Mouse (Mus musculus): ENCODE data around the gene Tmc2.

The Tmc2 gene

DNA sequence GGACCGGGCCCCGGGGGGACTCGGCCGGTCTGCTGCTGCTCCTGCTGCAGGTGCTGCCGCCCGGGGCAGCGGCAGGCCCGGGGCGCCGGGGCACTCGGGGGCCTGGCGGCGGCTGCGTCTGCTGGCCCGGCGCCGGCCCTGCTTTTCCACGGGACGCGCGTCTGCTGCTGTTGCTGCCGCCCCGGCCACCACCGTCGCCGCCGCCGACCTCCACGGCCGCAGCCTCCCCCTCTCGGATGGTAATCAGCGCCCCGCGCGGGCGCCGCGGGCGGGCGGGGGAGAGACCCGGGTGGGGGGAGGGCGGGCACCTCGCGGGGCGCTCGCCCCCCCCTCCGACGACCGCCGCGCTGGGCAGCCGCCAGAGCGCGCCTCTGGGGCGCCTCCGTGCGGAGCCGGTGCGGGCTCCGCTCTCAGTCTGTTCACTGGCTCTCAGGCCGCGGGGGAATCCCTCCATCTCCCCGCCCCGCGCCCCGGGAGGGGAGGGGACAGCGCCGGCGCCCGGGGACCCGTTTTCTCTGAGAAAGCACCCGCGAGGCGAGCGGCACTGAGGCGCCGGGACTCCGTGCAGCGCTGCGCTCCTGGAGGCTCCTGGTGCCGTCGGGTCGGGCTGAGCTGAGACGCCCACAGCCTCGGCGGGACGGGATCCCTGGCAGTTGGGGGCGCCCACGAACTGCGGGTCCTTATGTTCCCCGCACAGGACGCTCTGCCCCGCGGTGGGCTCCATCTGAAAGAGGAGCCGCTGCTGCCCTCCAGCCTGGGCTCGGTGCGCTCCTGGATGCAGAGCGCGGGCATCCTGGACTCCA is 100.5 kb downstream of the Tmc2 start:
- DNase-seq (ENCODE audit: low read depth, low spot score) = no peak

DNA sequence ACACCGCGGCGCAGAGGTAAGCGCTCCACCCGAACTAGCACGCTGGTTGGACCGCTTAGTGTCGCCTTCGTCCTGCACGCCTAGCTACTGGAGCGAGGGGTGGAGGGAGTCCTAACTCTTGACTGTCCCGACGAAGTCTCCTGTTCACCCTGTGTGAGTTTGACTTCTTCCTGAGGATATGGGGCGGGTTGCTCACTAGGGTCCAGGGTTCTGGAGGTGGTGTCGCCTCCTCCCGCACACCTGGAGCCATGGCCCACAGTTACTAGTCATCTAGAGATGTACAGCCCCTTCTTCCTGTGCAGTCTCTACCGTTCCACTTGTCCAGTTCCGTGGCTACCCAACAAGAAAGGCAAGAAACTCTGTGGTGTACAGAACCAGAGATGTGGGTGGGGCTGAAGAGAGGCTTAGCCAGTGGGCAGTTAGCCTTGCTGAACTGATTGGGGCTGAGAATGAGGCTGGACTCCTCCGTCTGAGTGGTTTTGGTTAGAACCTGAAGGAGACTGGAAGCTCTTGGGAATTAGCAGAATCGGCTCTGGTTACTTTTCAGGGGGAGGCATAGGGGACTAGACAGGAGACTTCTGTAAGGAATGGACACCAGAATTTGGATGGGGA is 101.2 kb downstream of the Tmc2 start:
- no peak for DNase-seq (ENCODE audit: low read depth, low spot score)

DNA sequence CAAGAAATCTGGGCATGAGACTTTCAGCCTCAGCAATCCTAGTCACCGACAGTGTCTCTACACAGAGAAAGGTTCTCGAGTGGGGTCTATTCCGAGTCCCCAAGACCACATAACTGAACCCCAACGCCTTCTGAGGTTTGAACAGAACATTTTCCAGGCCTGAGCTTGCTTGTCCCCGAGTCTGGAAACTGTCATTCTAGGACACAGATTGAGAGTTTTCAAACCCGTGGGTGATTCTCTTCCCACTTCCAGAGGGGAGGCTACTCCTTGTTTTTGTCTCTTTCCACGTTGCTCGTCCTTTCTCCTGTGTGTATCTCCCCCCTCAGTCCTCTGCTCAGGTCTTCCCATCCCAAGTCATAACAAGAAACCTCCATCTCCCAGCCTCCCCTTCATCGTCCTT is 102.6 kb downstream of the Tmc2 start:
- no peak for DNase-seq (ENCODE audit: low read depth, low spot score)

DNA sequence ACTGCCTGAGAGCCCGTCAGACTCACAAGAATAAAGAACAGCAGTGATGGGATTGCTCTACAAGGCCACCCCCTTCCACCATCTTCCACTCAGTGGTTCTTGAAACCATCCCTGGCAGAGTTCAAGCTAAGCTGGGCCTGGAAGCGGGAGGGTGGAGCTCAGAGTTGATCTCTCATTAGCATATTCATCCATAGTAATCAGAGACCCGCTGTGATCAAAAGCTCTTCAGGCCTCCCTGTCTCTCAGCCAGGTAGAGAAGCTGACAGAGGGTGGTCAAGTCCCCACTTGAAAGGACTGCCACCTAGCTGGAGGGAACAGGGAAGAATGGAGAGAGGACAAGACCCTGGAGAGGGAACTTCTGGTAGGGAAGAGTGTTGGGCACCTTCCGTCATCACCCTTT is 108.0 kb downstream of the Tmc2 start:
- no peak for DNase-seq (ENCODE audit: low read depth, low spot score)
